Mouse (Mus musculus) heart, adult 11 months (tissue): ENCODE results near the gene Gng7.

Source experiments
- DNase-seq: peaks from one replicate; pipeline ENCODE4 v3.0.0; 2022

Gng7 gene

GRCm38 (mm10) chr10:80963031-80963975 is 51.4 kb downstream of the Gng7 start:
- DNase-seq, result peak; percentile 96

GRCm38 (mm10) chr10:80962585-80962984 is 52.2 kb downstream of the Gng7 start:
- DNase-seq, result peak; percentile 94

GRCm38 (mm10) chr10:80962051-80962472 is 52.7 kb downstream of the Gng7 start:
- DNase-seq, result peak; percentile 97

GRCm38 (mm10) chr10:80960551-80961508 is 53.9 kb downstream of the Gng7 start:
- peak; percentile 97 for DNase-seq

DNA sequence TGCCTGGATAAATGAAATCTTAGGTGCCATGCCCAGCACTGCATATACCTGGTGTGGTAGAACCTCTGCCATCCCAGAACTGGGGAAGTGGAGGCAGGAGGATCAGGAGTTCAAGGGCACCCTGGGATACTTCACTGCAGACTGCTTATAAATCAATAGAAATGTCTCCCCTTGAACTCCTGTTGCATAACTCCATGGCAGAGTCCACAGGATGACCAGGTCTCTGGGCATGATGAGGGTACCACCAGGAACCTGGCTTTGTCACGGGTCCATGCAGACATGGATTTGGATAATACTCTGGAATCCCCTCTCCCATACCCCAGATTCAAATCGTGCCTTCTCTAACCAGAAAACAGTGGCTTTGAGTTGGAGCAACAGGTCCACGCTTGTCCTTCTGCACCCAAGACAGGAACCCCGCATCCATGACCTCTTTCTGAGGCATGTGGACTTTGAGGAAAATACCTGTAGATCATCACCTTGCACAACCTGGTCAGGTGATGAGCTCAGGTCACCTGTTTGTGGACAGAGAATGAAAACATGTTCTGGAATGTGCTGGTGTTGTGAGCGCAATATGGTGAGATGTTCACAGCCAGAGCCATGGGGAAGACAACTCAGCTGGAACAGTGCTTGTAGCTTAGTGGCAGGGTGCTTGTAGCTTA is 55.6 kb downstream of the Gng7 start:
- DNase-seq, result no peak

GRCm38 (mm10) chr10:80957791-80958190 is 57.0 kb downstream of the Gng7 start:
- DNase-seq, result no peak

DNA sequence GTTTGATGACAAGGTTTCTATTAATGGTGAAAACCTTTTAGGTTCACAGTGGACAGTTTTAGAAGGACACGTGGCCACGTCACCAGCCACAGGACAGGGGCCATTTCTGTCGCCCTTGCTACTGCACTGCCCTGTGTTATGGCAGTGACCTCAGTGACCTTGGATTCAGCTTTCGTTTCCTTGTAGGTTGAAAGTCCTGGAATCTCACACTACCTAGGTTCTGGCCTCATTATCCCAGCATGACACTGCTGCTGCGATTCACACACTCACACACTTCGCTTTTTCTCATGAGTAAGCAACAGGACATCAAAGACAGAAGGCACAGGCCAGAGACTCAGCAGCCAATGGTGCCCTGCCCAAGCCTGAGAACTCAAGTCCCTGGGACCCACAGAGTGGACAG is 57.8 kb downstream of the Gng7 start:
- no peak for DNase-seq

- no peak for DNase-seq
Measured at GRCm38 (mm10) chr10:80956385-80956784, 58.4 kb downstream of the Gng7 start.

GRCm38 (mm10) chr10:80955536-80955935 is 59.2 kb downstream of the Gng7 start:
- DNase-seq, result peak; percentile 93

DNA sequence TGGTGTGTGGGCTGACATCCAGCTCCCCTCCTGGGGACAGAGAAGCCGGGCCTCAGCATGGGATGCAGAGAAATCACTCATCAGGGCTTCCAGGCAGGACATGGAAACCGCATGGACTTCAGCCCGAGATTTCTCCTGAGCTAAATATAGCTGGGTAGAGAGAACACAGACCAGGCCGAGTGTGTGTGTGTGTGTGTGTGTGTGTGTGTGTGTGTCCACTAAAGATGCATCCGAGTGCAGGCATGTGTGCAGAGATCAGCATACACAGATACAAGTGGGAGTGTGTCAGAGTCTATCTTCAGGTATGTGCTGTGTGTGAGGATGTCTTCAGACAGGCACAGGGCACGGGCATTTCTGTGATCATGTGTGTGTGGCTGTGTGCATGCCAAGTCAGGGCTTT is 59.9 kb downstream of the Gng7 start:
- peak; percentile 93 for DNase-seq

GRCm38 (mm10) chr10:80954415-80954814 is 60.3 kb downstream of the Gng7 start:
- DNase-seq, result no peak

DNA sequence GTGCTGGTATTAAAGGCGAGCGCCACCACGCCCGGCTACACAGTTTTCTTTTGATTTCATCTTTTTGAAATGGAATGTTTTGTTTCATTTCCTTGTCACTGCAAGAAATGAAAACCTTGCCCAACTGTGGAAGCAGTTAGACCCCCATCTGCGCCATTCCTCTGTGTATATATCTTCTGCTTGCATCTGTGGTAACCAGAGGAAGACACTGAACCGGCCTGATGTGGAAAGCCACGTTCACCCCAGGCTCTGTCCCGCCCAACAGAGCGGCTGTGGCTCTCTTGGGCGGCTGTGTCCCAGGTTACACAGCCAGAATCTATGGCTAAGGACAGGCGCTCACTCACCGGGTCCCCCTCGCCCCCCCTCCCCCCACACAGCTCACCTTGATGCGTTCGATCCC is 62.3 kb downstream of the Gng7 start:
- DNase-seq, result no peak

DNA sequence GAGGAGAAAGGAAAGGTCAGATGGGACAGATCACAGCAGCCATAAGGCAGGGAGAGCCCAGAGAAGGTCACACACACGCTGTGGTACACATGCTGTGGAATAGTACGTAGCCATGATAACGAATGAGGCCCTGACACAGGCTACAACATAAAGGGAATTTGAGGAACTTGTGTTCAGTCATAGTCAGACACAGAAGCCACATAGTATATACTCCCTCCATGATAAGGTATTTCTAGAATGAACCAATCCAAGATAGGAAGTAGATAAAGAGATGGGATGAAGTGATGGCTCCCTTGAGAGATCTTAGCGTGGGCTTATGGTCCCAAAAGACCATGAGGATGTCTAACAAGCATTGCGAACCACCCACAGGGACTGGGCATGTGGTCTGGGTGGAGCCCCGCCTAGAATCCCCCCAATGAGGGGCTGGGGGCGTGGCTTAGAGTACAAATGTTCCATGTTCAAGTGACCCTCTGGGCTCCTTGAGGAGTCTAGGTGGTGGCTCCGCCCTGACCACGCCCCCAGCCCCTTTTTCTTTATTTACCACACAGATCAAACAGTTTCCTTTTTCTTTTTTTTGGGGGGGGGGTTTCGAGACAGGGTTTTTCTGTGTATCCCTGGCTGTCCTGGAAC is 62.9 kb downstream of the Gng7 start:
- no peak for DNase-seq

DNA sequence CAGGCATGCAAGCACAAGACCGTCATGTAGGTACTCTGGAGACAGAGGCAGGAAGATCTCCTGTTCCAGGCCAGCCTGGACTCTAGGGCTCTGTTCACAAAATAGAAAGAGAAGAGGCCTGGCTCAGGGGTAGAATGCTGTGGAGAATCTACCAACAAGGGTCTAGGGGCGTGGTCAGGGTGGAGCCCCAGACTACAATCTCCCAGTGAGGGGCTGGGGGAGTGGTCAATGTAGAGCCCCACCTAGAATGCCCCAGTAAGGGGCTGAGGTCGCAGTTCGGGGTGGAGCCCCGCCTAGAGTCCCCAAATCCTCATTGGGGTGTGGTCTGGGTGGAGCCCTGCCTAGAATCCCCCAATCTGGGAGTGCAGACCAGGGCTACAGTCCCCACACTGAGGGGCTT is 64.4 kb downstream of the Gng7 start:
- DNase-seq, result no peak

GRCm38 (mm10) chr10:80949081-80949480 is 65.7 kb downstream of the Gng7 start:
- no peak for DNase-seq

DNA sequence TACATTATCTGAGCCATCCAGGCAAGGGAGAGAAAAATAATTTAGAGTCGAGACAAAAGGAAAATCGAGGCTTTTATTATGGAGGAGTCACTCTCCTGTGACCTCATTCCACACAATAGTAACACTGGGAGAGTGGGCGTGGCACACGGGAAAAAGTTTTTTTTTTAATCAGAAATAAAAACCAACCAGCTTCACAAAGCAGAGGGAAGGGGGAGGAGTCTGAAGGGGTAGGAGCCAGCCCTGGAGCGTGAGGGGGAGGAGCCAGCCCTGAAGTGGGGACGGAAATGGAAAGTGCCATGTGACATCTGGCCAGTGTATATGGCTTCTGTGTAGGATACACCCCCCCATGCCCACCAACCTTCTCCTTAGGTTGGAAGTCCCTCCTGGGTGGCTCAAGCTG is 66.2 kb downstream of the Gng7 start:
- DNase-seq, result peak; percentile 95

DNA sequence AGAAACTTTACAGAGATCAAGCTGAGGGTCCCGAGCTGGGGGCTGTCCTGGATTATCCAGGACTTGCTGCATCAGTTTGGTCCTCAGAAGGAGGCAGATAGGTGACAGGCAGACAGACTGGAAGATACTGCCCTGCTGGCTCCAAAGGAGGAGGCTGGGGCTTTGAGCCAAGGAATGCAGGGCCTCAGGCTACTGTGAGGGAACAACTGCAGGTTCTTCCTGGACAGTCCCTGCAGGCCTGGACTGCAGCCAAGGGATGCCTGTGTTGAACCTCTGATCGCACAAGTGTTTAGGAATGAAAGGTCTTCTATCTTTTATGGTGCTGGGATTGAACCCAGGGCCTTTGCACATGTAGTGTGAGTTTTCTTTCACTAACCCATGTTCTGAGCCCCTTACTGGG is 66.9 kb downstream of the Gng7 start:
- peak; percentile 95 for DNase-seq

DNA sequence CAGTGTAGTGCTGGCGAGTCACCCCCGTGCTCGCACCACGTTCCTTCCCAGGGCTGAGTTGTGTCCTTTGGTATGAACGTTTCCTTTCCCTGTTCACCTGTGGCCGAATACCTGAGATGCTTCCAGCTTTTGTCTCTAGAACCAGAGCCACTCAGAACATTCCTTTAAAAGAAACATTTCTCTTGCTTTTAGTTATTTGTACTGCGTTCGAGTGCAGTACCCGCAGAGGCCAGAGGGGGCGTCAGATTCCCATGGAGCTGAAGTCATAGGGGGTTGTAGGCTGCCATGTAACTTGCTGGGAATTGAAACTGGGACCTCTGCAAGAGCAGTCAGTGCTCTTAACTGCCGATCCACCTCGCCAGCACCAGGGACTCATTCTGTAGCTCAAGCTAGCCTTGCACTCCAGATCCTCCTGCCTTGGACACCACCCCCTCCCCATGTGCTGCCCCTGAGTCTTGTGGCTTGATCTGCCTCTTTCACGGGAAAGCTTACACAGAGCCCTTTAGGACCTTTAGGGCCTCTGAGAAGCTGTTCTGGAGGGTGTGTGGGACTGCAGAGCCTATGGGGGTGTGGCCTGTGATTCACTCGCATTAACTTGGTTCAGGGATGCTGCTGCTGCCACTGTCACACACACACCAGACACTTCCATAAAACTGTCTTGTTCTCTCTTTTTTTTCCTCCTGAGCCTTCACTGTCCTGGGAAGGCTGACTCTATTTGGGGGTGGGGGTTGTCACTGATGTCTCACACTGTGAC is 67.9 kb downstream of the Gng7 start:
- DNase-seq, result no peak

DNA sequence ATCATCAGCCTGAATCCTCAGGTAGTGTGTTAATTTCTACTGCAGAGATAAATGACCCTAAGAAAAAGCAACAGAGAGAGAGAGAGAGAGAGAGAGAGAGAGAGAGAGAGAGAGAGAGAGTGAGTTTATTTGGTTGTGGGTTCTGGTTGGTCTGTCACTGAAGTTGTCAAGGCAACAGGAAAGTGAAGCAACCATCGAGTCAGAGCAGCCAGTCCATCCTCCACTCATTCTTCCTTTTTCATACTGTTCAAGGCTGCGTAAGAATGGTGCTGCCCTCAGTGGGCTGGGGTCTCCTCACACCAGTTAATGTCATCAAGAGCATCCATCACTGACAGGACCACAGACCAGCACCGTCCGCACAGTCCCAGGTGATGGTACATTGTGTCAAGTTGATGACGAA is 70.5 kb downstream of the Gng7 start:
- DNase-seq, result no peak

DNA sequence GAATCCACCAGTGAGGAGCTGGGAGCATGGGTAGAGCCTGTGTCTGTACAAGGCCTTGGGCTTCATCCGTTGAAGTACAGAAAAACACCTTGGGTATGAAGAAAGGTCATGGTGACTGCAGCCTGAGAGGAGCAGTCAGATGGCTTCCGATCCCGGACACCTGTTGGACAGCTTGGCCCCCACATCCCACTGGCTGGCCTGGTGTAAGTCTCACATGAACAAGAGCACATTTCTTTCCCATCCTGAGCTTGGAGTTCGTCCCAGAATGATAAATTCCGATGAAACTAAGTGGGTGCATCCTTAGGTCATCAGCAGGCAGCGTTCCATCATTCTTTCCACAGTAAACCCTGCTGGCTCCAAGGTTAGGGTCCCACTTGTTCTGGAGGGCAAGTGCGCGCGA is 71.0 kb downstream of the Gng7 start:
- no peak for DNase-seq

DNA sequence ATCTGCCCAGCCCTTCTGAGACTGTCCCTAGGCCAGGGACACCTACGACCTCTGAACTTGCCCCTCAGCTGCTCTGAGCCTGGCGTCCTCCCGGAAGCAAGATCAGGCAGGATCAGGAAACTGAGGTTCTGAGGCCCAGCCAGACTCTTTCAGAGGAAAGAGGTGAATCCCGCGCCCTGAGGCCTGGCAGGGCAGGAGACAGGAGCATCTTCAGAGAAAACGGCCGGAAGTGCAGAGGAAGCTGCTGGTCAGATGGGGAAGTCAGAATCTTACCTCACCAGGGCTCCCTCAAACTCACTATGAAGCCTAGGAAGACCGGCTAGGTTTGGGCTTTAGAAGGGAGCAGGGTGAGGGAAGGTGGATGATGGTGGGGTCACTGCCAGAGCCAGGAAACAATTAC is 71.8 kb downstream of the Gng7 start:
- DNase-seq, result no peak

GRCm38 (mm10) chr10:80940988-80941347 is 73.8 kb downstream of the Gng7 start:
- peak; percentile 97 for DNase-seq
